Mouse (Mus musculus) G1E (cell line): ENCODE results near the gene C130026I21Rik.
"Not testable (repeated sequence)": the region's sequence is repeated elsewhere in the genome, so short reads cannot be mapped to it uniquely, and the experiment has no call there.

Source experiments
- CTCF ChIP-seq: IDR thresholded peaks from 2 replicates; pipeline ENCODE4 v1.5.1; 2012; ENCODE audit warnings: low read depth, low read length, inconsistent platforms, mixed read lengths
- TAL1 ChIP-seq: conservative IDR thresholded peaks from 2 replicates; pipeline ENCODE4 v1.6.1; 2012; ENCODE audit warnings: low read depth, low read length, inconsistent platforms, mixed read lengths

GRCm38 (mm10) chr1:85251211-85251610, 19.2 kb downstream of the C130026I21Rik start:
- not testable (repeated sequence) for TF ChIP-seq CTCF, TAL1
